Mouse (Mus musculus): ENCODE data around the gene Zfp618. TPM values are rescaled to one million over a fixed set of nuclear protein-coding genes. Genes with fewer than 3 reads are reported as not detected.

Gene Zfp618
- polyA plus RNA-seq, 1 experiment: 0.36 TPM

GRCm38 (mm10) chr4:62971991-62972390 lies 6.6 kb downstream of the Zfp618 start:
- Histone ChIP-seq H3K27me3 (replicated peaks) (peaks cover 14% of the 10 kb centered on the region), H3K36me3 (replicated peaks; ENCODE audit: low read length) (no peaks in the 10 kb centered on the region), H3K4me3 (replicated peaks) (no peak overlapping the region), H3K9me3 (peaks cover 5% of the 10 kb centered on the region; the same call in 1 of the 2 replicates), H3K4me1 (no peaks in the 10 kb centered on the region)
- TF ChIP-seq GATA1 (IDR thresholded peaks at IDR 0.05; ENCODE audit: borderline replicate concordance, low read length): no peak
- TF ChIP-seq FLI1 (IDR thresholded peaks at IDR 0.05; ENCODE audit: low read length): no peak

- peaks cover 14% of the 10 kb centered on the region for H3K27me3 ChIP-seq (replicated peaks)
- H3K36me3 ChIP-seq (replicated peaks; ENCODE audit: low read length): no peaks in the 10 kb centered on the region
- H3K4me1 ChIP-seq: no peaks in the 10 kb centered on the region
- TF ChIP-seq GATA1 (IDR thresholded peaks at IDR 0.05; ENCODE audit: borderline replicate concordance, low read length) (no peak), FLI1 (IDR thresholded peaks at IDR 0.05; ENCODE audit: low read length) (no peak)
- H3K9me3 ChIP-seq: peaks cover 7% of the 10 kb centered on the region; the same call in 1 of the 2 replicates
- H3K4me3 ChIP-seq (replicated peaks): no peak overlapping the region
Measured at GRCm38 (mm10) chr4:62973086-62973485, 7.7 kb downstream of the Zfp618 start.

GRCm38 (mm10) chr4:62974901-62975300 lies 9.5 kb downstream of the Zfp618 start:
- no peaks in the 10 kb centered on the region for H3K36me3 ChIP-seq (replicated peaks; ENCODE audit: low read length)
- no peak for TF ChIP-seq GATA1 (IDR thresholded peaks at IDR 0.05; ENCODE audit: borderline replicate concordance, low read length)
- no peak for TF ChIP-seq FLI1 (IDR thresholded peaks at IDR 0.05; ENCODE audit: low read length)
- peaks cover 12% of the 10 kb centered on the region for H3K27me3 ChIP-seq (replicated peaks)
- no peak overlapping the region for H3K4me3 ChIP-seq (replicated peaks)
- peaks cover 7% of the 10 kb centered on the region; the same call in 1 of the 2 replicates for H3K9me3 ChIP-seq
- H3K4me1 ChIP-seq: no peaks in the 10 kb centered on the region

GRCm38 (mm10) chr4:62975541-62975940 lies 10.2 kb downstream of the Zfp618 start:
- Histone ChIP-seq H3K36me3 (replicated peaks; ENCODE audit: low read length) (no peaks in the 10 kb centered on the region), H3K4me1 (no peaks in the 10 kb centered on the region), H3K4me3 (replicated peaks) (no peak overlapping the region), H3K27me3 (replicated peaks) (peaks cover 10% of the 10 kb centered on the region), H3K9me3 (peaks cover 7% of the 10 kb centered on the region; the same call in 1 of the 2 replicates)
- TF ChIP-seq FLI1 (IDR thresholded peaks at IDR 0.05; ENCODE audit: low read length): no peak
- no peak for TF ChIP-seq GATA1 (IDR thresholded peaks at IDR 0.05; ENCODE audit: borderline replicate concordance, low read length)

- Histone ChIP-seq H3K4me1 (no peaks in the 10 kb centered on the region), H3K9me3 (peaks cover 7% of the 10 kb centered on the region; the same call in 1 of the 2 replicates), H3K36me3 (replicated peaks; ENCODE audit: low read length) (no peaks in the 10 kb centered on the region), H3K4me3 (replicated peaks) (no peak overlapping the region), H3K27me3 (replicated peaks) (peaks cover 10% of the 10 kb centered on the region)
- TF ChIP-seq FLI1 (IDR thresholded peaks at IDR 0.05; ENCODE audit: low read length) (no peak), GATA1 (IDR thresholded peaks at IDR 0.05; ENCODE audit: borderline replicate concordance, low read length) (no peak)
Measured at GRCm38 (mm10) chr4:62977454-62977853, 12.1 kb downstream of the Zfp618 start.

- H3K9me3 ChIP-seq: peaks cover 7% of the 10 kb centered on the region; the same call in 1 of the 2 replicates
- no peak overlapping the region for H3K4me3 ChIP-seq (replicated peaks)
- TF ChIP-seq GATA1 (IDR thresholded peaks at IDR 0.05; ENCODE audit: borderline replicate concordance, low read length) (no peak), FLI1 (IDR thresholded peaks at IDR 0.05; ENCODE audit: low read length) (no peak)
- no peaks in the 10 kb centered on the region for H3K36me3 ChIP-seq (replicated peaks; ENCODE audit: low read length)
- H3K4me1 ChIP-seq: no peaks in the 10 kb centered on the region
- peaks cover 7% of the 10 kb centered on the region for H3K27me3 ChIP-seq (replicated peaks)
Measured at GRCm38 (mm10) chr4:62978501-62978911, 13.1 kb downstream of the Zfp618 start.

GRCm38 (mm10) chr4:62981572-62981971 lies 16.2 kb downstream of the Zfp618 start:
- TF ChIP-seq GATA1 (IDR thresholded peaks at IDR 0.05; ENCODE audit: borderline replicate concordance, low read length): no peak
- TF ChIP-seq FLI1 (IDR thresholded peaks at IDR 0.05; ENCODE audit: low read length): no peak
- H3K9me3 ChIP-seq: peaks cover 7% of the 10 kb centered on the region; the same call in 1 of the 2 replicates
- H3K4me1 ChIP-seq: no peaks in the 10 kb centered on the region
- no peaks in the 10 kb centered on the region for H3K36me3 ChIP-seq (replicated peaks; ENCODE audit: low read length)
- peaks cover 3% of the 10 kb centered on the region for H3K27me3 ChIP-seq (replicated peaks)
- H3K4me3 ChIP-seq (replicated peaks): no peak overlapping the region

- Histone ChIP-seq H3K36me3 (replicated peaks; ENCODE audit: low read length) (no peaks in the 10 kb centered on the region), H3K9me3 (no peaks in the 10 kb centered on the region), H3K4me3 (replicated peaks) (no peak overlapping the region), H3K4me1 (no peaks in the 10 kb centered on the region), H3K27me3 (replicated peaks) (peaks cover 2% of the 10 kb centered on the region)
- TF ChIP-seq FLI1 (IDR thresholded peaks at IDR 0.05; ENCODE audit: low read length) (no peak), GATA1 (IDR thresholded peaks at IDR 0.05; ENCODE audit: borderline replicate concordance, low read length) (no peak)
Measured at GRCm38 (mm10) chr4:62983556-62983955, 18.2 kb downstream of the Zfp618 start.

- no peaks in the 10 kb centered on the region for H3K4me1 ChIP-seq
- no peaks in the 10 kb centered on the region for H3K27me3 ChIP-seq (replicated peaks)
- peaks cover 46% of the 10 kb centered on the region for H3K9me3 ChIP-seq
- no peak overlapping the region for H3K4me3 ChIP-seq (replicated peaks)
- no peak for TF ChIP-seq GATA1 (IDR thresholded peaks at IDR 0.05; ENCODE audit: borderline replicate concordance, low read length)
- TF ChIP-seq FLI1 (IDR thresholded peaks at IDR 0.05; ENCODE audit: low read length): no peak
- no peaks in the 10 kb centered on the region for H3K36me3 ChIP-seq (replicated peaks; ENCODE audit: low read length)
Measured at GRCm38 (mm10) chr4:62991336-62991735, 26.0 kb downstream of the Zfp618 start.

GRCm38 (mm10) chr4:62993190-62993589 lies 27.8 kb downstream of the Zfp618 start:
- Histone ChIP-seq H3K4me1 (no peaks in the 10 kb centered on the region), H3K36me3 (replicated peaks; ENCODE audit: low read length) (no peaks in the 10 kb centered on the region), H3K27me3 (replicated peaks) (peaks cover under 1% of the 10 kb centered on the region), H3K9me3 (peaks cover 59% of the 10 kb centered on the region), H3K4me3 (replicated peaks) (no peak overlapping the region)
- TF ChIP-seq FLI1 (IDR thresholded peaks at IDR 0.05; ENCODE audit: low read length) (no peak), GATA1 (IDR thresholded peaks at IDR 0.05; ENCODE audit: borderline replicate concordance, low read length) (no peak)

GRCm38 (mm10) chr4:62997606-62998005 lies 32.2 kb downstream of the Zfp618 start:
- no peak overlapping the region for H3K4me3 ChIP-seq (replicated peaks)
- no peaks in the 10 kb centered on the region for H3K36me3 ChIP-seq (replicated peaks; ENCODE audit: low read length)
- H3K4me1 ChIP-seq: no peaks in the 10 kb centered on the region
- TF ChIP-seq GATA1 (IDR thresholded peaks at IDR 0.05; ENCODE audit: borderline replicate concordance, low read length) (no peak), FLI1 (IDR thresholded peaks at IDR 0.05; ENCODE audit: low read length) (no peak)
- peaks cover 45% of the 10 kb centered on the region for H3K9me3 ChIP-seq
- peaks cover 4% of the 10 kb centered on the region for H3K27me3 ChIP-seq (replicated peaks)
